Mouse (Mus musculus) common myeloid progenitor, adult 5-6 weeks (primary cell): ENCODE data around the gene Lca5l. TPM values are rescaled to one million over a fixed set of nuclear protein-coding genes. Genes with fewer than 3 reads are reported as not detected.

ENCODE experiments used
- ATAC-seq: replicated peaks from 2 replicates; pipeline ENCODE4 v1.8.0; 2016; ENCODE audit warnings: low read depth, mild to moderate bottlenecking, moderate TSS enrichment, inconsistent platforms; ENCODE audit not compliant: poor library complexity, severe bottlenecking
- total RNA-seq: library from RNA; stranded (forward); fragments of 200-1000, 187-1606 nt; gene quantifications from 2 replicates; pipeline ENCODE4 v1.2.3, GENCODE M21; 2017

Gene Lca5l
- total RNA-seq, 1 experiment from 2014 or later = 0.18 TPM

DNA sequence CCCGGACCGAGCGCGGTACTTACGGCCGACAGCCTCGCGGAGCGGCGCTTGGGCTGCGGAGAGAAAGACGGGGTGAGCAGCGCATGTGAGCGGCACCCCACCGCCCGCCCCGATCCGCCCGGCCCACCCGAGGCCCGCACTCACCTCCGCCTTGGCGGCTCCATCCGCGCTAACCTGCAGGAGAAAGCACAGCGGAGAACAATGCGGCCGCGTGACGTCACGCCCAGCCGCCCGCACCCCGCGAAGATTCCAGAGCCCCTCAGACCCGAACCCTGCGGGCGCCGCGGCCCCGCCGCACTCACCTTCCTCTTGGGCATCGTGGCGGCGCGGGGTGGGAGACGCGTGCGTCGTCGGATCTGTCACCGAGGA is 64.8 kb downstream of the Lca5l start:
- ATAC-seq = no peak; the same call in 1 of the 2 replicates

- ATAC-seq = no peak
These were observed 65.3 kb downstream of the Lca5l start for GRCm38 (mm10) chr16:96126684-96127171.

DNA sequence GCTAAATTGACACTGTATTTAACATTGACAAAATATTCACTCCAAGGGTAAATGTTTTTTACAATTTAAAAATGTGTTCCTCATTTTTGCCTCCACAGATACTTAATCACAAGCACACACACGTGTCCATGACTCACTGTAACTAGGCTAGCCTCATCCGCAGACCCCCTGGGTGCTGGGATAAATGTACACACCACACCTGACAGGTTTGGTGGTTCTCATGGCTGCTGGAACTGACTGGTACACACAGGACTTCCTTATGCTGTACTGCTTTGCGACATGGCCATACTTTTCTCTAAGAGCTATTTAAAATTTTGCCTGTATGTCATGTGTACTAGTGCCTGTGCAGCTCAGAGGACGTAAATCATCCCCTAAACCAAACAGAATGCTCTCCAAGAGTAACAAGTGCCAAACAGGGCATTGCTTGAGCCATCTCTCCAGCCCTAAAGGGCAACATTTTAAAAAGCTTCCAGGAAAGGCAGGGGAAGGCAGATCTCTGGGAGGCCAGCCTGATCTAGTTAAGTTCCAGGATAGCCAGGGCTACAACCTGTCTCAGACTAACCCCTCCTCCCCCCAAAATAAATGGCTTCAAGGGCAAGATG is 71.9 kb downstream of the Lca5l start:
- ATAC-seq = no peak

GRCm38 (mm10) chr16:96114729-96115128 is 77.3 kb downstream of the Lca5l start:
- ATAC-seq = 0 out of 2 replicates have a peak, but pooled peaks have one; percentile 32

DNA sequence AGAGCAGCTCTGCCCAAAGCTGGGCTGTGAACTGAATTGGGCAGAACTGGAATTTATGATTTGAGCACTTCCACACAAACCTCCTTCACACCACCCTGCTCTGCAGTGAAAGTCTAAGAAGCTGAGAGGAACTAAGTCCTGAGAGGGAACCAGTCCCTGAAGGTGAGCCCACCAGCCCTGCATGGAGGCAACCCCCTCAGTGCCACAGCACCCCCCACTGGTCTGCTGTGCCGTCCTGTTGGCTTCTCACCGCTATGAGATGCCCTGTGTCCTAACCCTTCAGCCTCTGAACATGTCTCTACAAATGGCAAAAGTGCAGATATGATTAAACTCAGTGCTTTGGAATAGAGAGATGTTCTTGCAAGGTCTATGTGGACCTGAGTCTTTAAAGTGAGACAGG is 79.3 kb downstream of the Lca5l start:
- no peak for ATAC-seq

- no peak for ATAC-seq
These were observed 81.3 kb downstream of the Lca5l start for GRCm38 (mm10) chr16:96110655-96111345.

- no peak for ATAC-seq
These were observed 82.4 kb downstream of the Lca5l start for GRCm38 (mm10) chr16:96109673-96110072.

Other genes starting within 250 kb of the Lca5l start
- 60.0 and 66.6 TPM in 2 replicates for gene Psmg1, start 201.3 kb downstream of the Lca5l start, total RNA-seq
- 61.2 and 62.8 TPM in 2 replicates for gene Brwd1, start 109.7 kb downstream of the Lca5l start, total RNA-seq
- gene Hmgn1, start 64.5 kb downstream of the Lca5l start, total RNA-seq = 215 and 429 TPM in 2 replicates
- gene Wrb, start 46.9 kb downstream of the Lca5l start, total RNA-seq = 11.9 and 27.9 TPM in 2 replicates
- gene Sh3bgr, start 8.2 kb upstream of the Lca5l start, total RNA-seq = 0.82 TPM in 1 of 2 replicates, not detected in the other
- 0.59 and 0.87 TPM in 2 replicates for gene B3galt5, start 43.5 kb upstream of the Lca5l start, total RNA-seq